Mouse (Mus musculus) T-helper 1 cell (primary cell): ENCODE results near the gene Frem1.

Source experiments
- in situ Hi-C: fragments of 300-600 bp; cut with MboI, MseI; formaldehyde crosslinking; loops from one replicate; pipeline ENCODE4 v1.15.1; 2025; ENCODE audit warnings: high pct_unique_total_duplicates

Frem1 gene

GRCm38 (mm10) chr4:83051634-83052577 lies at the start of gene Frem1:
Frem1 (minus strand) TSS chr4:83052339.
- in situ Hi-C loops = no loop called here

GRCm38 (mm10) chr4:83099025-83099424 lies 46.9 kb upstream of the Frem1 start:
- in situ Hi-C loops = no loop called here

GRCm38 (mm10) chr4:83093941-83094340 lies 41.8 kb upstream of the Frem1 start:
- in situ Hi-C loops = no loop called here

- in situ Hi-C loops = no loop called here
Observed at GRCm38 (mm10) chr4:83090691-83091448, 38.7 kb upstream of the Frem1 start.

DNA sequence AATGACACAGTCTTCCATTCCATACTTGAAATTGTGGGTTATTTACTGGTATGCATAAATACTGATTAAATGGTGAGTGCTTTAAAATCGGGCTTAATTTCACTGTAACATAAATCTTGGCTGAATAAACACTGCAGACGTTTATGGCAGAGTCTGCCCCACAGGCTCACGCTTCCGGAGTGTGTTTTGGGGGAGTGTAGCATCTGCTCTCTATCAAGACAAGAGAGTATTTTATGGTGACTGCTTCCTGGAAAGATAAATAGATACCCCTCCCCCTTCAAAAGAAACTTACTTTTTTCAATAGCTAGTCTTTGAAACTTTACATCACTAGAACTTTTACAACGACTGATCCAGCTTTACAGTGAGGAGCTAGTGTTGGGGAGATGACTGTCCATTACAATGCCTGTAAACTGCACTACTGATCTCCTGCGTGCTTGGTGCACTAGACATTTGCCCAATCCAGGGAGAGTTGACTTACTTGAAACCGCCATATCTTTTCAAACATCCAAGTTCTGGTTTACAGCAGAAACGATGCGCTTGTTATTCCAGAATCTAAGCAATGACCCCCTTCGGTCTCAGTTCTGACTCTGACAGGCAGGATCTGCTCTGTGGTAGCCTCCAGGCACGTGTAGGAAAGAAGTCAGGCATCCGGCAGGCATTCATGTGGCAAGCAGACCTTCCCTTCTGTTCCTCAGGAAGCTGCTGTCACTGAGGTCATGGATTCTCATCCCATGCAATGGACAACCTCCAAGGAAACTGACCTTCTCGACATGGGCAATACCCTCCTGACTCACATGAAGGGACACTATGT lies 28.4 kb upstream of the Frem1 start:
- in situ Hi-C loops = no loop called here

DNA sequence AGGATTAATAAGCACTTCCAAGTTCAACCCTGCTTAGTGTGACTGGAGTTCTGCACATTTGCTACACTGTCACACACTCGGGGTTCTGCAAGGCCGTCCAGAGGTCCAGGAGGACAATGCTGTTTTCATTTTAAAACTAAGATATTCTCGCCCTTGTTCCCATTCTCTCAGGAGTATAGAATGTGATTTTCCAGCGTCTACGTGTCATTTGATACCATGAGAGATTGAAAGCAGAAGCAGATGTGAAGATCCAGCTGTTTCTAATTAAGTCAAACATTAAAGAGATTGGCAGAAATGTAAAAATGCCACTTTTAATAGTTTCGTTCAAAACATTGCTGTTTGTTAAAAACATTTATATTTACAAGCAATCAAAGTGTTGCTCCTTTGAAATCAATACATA lies 12.1 kb upstream of the Frem1 start:
- in situ Hi-C loops = no loop called here

- in situ Hi-C loops = no loop called here
Observed at GRCm38 (mm10) chr4:83061564-83061963, 9.4 kb upstream of the Frem1 start.

DNA sequence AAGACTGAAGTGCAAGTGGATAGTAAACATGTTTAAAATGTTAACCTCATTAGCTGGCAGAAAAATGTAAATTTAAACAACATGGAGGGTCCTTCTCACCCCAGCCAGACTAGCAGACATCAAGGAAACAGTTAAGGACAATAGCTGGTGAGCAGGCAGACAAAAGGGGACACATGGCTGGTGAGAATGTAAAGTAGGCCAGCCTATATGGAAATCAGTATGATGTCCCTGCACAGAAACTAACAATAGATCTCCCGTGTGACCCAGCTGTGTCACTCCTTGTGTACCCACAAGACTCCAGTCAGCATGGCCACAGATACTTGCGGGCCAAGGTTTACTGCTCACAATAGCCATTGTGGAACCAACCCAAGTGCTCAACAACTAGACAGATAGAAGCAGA lies 6.5 kb upstream of the Frem1 start:
- in situ Hi-C loops = no loop called here

DNA sequence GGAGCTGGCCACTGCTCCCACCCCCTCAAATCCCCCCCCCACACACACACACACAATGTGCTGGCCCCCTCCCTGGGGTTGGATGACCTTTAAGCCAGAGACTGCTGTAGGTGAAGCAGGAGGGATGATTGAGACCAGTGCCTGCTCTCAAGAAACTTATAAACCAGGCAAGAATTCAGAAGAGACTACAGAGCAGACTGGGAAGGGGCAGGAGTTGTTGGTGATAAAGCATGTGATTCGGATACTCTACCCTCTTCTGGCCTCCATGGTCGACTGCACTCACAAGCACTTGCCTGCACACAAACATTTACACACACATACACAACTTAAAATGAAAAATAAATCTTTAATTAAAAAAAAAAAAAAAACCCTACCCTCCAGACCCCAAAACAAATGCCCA lies 6.0 kb upstream of the Frem1 start:
- in situ Hi-C loops = no loop called here

DNA sequence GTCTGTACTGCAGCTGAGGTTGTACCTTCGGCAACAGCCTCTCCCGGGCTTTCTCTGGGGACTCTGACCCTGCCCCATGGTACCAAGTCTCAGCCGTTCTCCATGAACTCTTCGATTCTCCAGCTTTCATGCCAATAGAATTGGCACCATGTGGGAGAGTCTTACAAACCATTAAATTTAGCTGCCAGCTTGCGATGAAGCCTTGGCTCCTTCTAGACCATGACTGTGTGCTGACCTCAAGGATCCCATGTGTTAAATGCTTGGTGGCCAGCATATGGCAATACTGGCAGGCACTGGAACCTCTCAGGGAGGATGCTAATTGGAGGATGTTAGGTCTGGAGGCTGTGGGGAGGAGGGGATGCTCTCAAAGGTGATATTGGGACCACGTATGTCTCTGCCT lies 4.4 kb upstream of the Frem1 start:
- in situ Hi-C loops = no loop called here

DNA sequence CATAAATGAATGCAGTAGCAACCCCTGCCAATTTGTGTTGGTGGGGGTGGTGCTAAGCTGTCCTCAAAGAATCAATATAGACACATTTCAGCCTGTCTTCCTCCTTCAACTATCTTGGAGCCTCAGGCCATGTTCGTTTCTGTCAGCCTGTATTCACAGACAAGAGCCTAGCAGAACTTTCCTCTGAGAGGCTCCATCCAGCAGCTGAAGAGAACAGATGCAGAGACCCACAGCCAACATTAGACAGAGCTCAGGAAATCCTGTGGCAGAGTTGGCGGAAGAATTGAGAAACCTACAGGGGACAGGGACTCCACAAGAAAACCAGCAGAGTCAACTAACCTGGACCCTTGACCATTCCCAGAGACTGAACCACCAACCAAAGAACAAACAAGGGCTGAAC lies 3.3 kb upstream of the Frem1 start:
- in situ Hi-C loops = no loop called here

GRCm38 (mm10) chr4:83053206-83053605 lies 1.1 kb upstream of the Frem1 start:
- in situ Hi-C loops = no loop called here

DNA sequence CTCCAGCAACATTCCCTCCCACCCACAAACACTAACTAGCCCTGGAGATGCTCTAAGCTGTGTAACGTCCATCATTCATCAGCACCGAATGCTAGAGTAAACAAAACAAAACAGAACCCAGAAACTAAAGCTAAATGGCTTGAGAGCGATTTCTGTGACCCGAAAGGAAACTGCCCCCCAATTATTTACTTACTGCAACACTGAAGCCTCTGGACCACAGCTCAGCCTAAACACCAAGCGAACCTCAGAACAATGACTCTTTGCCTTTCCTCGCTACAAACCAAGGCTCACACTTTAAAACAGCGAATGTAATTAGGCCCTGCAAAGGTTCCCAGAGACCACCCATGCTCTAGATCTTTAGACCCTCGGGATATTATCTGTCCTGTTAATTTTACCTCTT lies 963 bp downstream of the Frem1 start:
- in situ Hi-C loops = no loop called here

DNA sequence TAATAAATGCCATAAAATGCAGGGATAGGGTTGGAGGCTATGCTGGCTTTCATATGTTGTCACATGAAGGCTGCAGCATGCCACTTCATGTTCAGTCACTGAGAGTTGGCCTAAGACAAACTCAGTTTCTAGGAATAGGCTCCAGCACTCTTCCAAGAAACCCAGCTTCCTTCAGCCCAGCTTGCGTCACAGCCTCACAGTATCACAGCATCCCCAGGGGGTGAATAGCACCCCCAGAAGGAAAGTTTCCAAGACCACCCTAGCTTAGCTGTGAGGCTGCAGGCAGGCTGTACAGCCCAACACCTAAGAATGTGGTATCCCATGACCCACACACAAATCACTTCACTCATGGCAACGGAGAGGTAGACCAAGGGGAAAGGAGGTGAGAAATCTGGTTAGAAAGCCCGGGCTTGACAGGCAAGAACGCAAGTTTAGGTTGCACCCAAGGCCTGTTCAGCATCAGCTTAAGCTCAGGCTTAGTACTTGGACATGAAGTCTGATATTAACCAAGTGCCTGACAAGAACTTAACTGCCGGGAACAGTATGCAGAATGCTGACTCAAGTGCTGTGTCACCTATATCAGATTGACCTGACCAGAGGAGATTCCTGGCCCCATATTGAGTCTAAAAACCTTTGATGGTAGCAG lies 1.9 kb downstream of the Frem1 start:
- in situ Hi-C loops = no loop called here

- in situ Hi-C loops = no loop called here
Observed at GRCm38 (mm10) chr4:83049288-83049687, 2.9 kb downstream of the Frem1 start.

DNA sequence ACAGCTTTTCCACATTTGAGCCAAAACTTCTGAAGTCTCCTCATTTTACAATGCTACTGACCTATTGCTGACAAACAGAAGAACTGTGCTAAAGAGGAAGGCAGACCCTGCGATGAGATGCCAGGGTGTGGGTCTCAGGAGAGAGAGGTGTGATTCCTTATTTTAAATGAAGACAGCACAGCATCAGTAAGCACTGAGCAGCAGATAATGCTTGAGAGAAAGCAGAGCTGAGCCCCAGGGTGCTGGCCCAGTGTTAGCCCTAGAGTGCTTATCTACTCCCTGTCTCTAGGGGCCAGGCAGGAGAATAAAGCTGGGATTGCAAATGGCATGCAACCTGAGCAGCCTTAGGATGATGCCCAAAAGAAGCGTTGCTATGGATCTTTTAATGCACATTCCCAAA lies 3.6 kb downstream of the Frem1 start:
- in situ Hi-C loops = no loop called here

GRCm38 (mm10) chr4:83046806-83047205 lies 5.3 kb downstream of the Frem1 start:
- in situ Hi-C loops = no loop called here

- in situ Hi-C loops = no loop called here
Observed at GRCm38 (mm10) chr4:83046069-83046468, 6.1 kb downstream of the Frem1 start.

- in situ Hi-C loops = no loop called here
Observed at GRCm38 (mm10) chr4:83045266-83045665, 6.9 kb downstream of the Frem1 start.

GRCm38 (mm10) chr4:83040780-83041179 lies 11.4 kb downstream of the Frem1 start:
- in situ Hi-C loops = no loop called here

DNA sequence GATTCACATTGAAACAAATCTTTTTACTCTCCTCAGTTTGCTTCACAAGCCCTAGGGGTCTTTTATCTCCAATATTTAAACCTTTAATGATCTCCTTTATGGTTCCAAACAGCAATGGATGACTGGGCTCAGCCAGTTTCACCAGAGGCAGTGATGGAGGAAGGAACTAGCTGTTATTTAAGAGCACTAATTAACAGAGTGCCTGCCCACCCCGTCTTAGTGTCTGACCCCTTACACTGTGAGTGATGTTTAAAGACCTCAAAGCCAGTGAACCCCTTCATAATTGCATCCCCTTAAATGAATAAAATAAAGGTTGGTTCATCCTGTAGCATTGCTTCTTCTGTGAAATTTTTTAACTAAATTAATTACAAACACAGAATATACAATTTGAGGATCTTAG lies 19.4 kb downstream of the Frem1 start:
- in situ Hi-C loops = no loop called here

DNA sequence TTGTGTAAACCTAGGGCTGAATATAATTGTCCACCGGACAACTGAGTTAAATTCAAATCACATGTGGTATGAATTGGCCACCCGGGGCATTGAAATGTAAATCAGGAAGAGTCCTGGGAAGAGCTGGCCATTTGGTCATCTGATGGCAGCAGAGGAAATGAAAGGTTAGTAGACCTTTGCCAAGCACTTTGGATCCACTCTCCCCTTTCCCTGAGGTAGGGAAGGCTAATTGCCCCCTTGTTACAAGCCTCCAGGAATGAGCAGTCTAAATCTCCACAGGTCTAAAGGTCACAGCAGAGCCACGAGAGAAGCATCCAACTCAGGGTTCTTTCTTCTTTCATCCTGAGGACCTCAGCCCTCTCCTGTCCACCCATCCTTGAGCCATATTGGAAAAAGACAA lies 20.5 kb downstream of the Frem1 start:
- in situ Hi-C loops = no loop called here
